Mouse (Mus musculus): ENCODE data around the gene Gm37240. TPM values are rescaled to one million over a fixed set of nuclear protein-coding genes. Genes with fewer than 3 reads are reported as not detected.

Gene Gm37240
- total RNA-seq, 2 experiments from 2014 or later: 0.27 to 1.1 TPM

GRCm38 (mm10) chr3:84843594-84843993 is 1043.7 kb downstream of the Gm37240 start:
- intact Hi-C loops (cut with DNase I): loop anchor here (1.0 to 2.0 kb wide), 4 partner anchors 29 to 227 kb away; no protein-coding TSS in a partner anchor
- peak; percentile 51 to 58 for DNase-seq (ENCODE audit: extremely low spot score in 1 of 2, low spot score in 2 of 2)

GRCm38 (mm10) chr3:84842793-84843192 is 1044.5 kb downstream of the Gm37240 start:
- TF ChIP-seq CTCF (IDR thresholded peaks at IDR 0.05): no peak

More at GRCm38 (mm10) chr3:84843594-84843993, 1043.7 kb downstream of the Gm37240 start:
- no peak overlapping the region for H3K27ac ChIP-seq
- TF ChIP-seq CTCF (IDR thresholded peaks at IDR 0.05): peak; percentile 90
- H3K4me3 ChIP-seq: no peak overlapping the region

GRCm38 (mm10) chr3:84841271-84841670 is 1046.0 kb downstream of the Gm37240 start:
- intact Hi-C loops (cut with DNase I): no loop called here
- no peak overlapping the region for H3K4me3 ChIP-seq
- no peak for TF ChIP-seq CTCF (IDR thresholded peaks at IDR 0.05)
- DNase-seq (ENCODE audit: extremely low spot score in 1 of 2, low spot score in 2 of 2): no peak
- H3K27ac ChIP-seq: no peak overlapping the region

More at GRCm38 (mm10) chr3:84842793-84843192, 1044.5 kb downstream of the Gm37240 start:
- no peak for DNase-seq (ENCODE audit: extremely low spot score in 1 of 2, low spot score in 2 of 2)
- H3K27ac ChIP-seq: no peak overlapping the region
- intact Hi-C loops (cut with DNase I): loop anchor here (1.0 to 2.0 kb wide), 4 partner anchors 28 to 226 kb away; no protein-coding TSS in a partner anchor
- H3K4me3 ChIP-seq: no peak overlapping the region

- no peak for DNase-seq (ENCODE audit: extremely low spot score in 1 of 2, low spot score in 2 of 2)
- Histone ChIP-seq H3K27ac (no peak overlapping the region), H3K4me3 (no peak overlapping the region)
- TF ChIP-seq CTCF (IDR thresholded peaks at IDR 0.05): no peak
- intact Hi-C loops (cut with DNase I): no loop called here
These were observed 1047.8 kb downstream of the Gm37240 start for GRCm38 (mm10) chr3:84839499-84839898.

GRCm38 (mm10) chr3:84837984-84838383 is 1049.3 kb downstream of the Gm37240 start:
- TF ChIP-seq CTCF (IDR thresholded peaks at IDR 0.05): no peak
- Histone ChIP-seq H3K27ac (no peak overlapping the region), H3K4me3 (no peak overlapping the region)
- no peak for DNase-seq (ENCODE audit: extremely low spot score in 1 of 2, low spot score in 2 of 2)
- intact Hi-C loops (cut with DNase I): no loop called here

- Histone ChIP-seq H3K27ac (no peak overlapping the region), H3K4me3 (no peak overlapping the region)
- DNase-seq (ENCODE audit: extremely low spot score in 1 of 2, low spot score in 2 of 2): no peak
- intact Hi-C loops (cut with DNase I): no loop called here
- no peak for TF ChIP-seq CTCF (IDR thresholded peaks at IDR 0.05)
These were observed 1051.3 kb downstream of the Gm37240 start for GRCm38 (mm10) chr3:84836029-84836428.

- intact Hi-C loops (cut with DNase I): no loop called here
- Histone ChIP-seq H3K4me3 (no peak overlapping the region), H3K27ac (no peak overlapping the region)
- no peak for TF ChIP-seq CTCF (IDR thresholded peaks at IDR 0.05)
- DNase-seq (ENCODE audit: extremely low spot score in 1 of 2, low spot score in 2 of 2): no peak
These were observed 1058.0 kb downstream of the Gm37240 start for GRCm38 (mm10) chr3:84829366-84829765.

GRCm38 (mm10) chr3:84827617-84828016 is 1059.7 kb downstream of the Gm37240 start:
- intact Hi-C loops (cut with DNase I): no loop called here
- Histone ChIP-seq H3K4me3 (no peak overlapping the region), H3K27ac (no peak overlapping the region)
- TF ChIP-seq CTCF (IDR thresholded peaks at IDR 0.05): no peak
- DNase-seq (ENCODE audit: extremely low spot score in 1 of 2, low spot score in 2 of 2): no peak

- no peak for TF ChIP-seq CTCF (IDR thresholded peaks at IDR 0.05)
- DNase-seq (ENCODE audit: extremely low spot score in 1 of 2, low spot score in 2 of 2): no peak
- intact Hi-C loops (cut with DNase I): no loop called here
- no peak overlapping the region for H3K27ac ChIP-seq
- H3K4me3 ChIP-seq: no peak overlapping the region
These were observed 1060.4 kb downstream of the Gm37240 start for GRCm38 (mm10) chr3:84826938-84827337.

- DNase-seq (ENCODE audit: extremely low spot score in 1 of 2, low spot score in 2 of 2): no peak
These were observed 1060.9 kb downstream of the Gm37240 start for GRCm38 (mm10) chr3:84826405-84826804.

GRCm38 (mm10) chr3:84825990-84826389 is 1061.3 kb downstream of the Gm37240 start:
- Histone ChIP-seq H3K27ac (no peak overlapping the region), H3K4me3 (no peak overlapping the region)
- no peak for TF ChIP-seq CTCF (IDR thresholded peaks at IDR 0.05)
- DNase-seq (ENCODE audit: extremely low spot score in 1 of 2, low spot score in 2 of 2): no peak
- intact Hi-C loops (cut with DNase I): no loop called here

More at GRCm38 (mm10) chr3:84826405-84826804, 1060.9 kb downstream of the Gm37240 start:
- Histone ChIP-seq H3K27ac (no peak overlapping the region), H3K4me3 (no peak overlapping the region)
- intact Hi-C loops (cut with DNase I): no loop called here
- TF ChIP-seq CTCF (IDR thresholded peaks at IDR 0.05): no peak

GRCm38 (mm10) chr3:84820654-84821201 is 1066.6 kb downstream of the Gm37240 start:
- H3K27ac ChIP-seq: no peak overlapping the region
- no peak for TF ChIP-seq CTCF (IDR thresholded peaks at IDR 0.05)
- no peak for DNase-seq (ENCODE audit: extremely low spot score in 1 of 2, low spot score in 2 of 2)
- no peak overlapping the region for H3K4me3 ChIP-seq
- intact Hi-C loops (cut with DNase I): no loop called here

GRCm38 (mm10) chr3:84816951-84817350 is 1070.4 kb downstream of the Gm37240 start:
- intact Hi-C loops (cut with DNase I): loop anchor here (10.0 kb wide), 1 partner anchor 122 kb away; no protein-coding TSS in a partner anchor
- no peak for TF ChIP-seq CTCF (IDR thresholded peaks at IDR 0.05)
- DNase-seq (ENCODE audit: extremely low spot score in 1 of 2, low spot score in 2 of 2): no peak
- Histone ChIP-seq H3K4me3 (no peak overlapping the region), H3K27ac (no peak overlapping the region)
